Mouse (Mus musculus): Measurements from ENCODE around the gene Dok7. TPM values are rescaled to one million over a fixed set of nuclear protein-coding genes. Genes with fewer than 3 reads are reported as not detected.

The Dok7 gene
- polyA plus RNA-seq, 1 experiment = 7.5 TPM

- DNase-seq (ENCODE audit: low spot score) = no peak
Measured at GRCm38 (mm10) chr5:35117633-35118032, 61.1 kb downstream of the Dok7 start.

GRCm38 (mm10) chr5:35118418-35118817, 61.9 kb downstream of the Dok7 start:
- no peak for DNase-seq (ENCODE audit: low spot score)

- no peak for DNase-seq (ENCODE audit: low spot score)
Measured at GRCm38 (mm10) chr5:35120024-35120423, 63.5 kb downstream of the Dok7 start.

- no peak for DNase-seq (ENCODE audit: low spot score)
Measured at GRCm38 (mm10) chr5:35129208-35129607, 72.6 kb downstream of the Dok7 start.

GRCm38 (mm10) chr5:35129767-35130191, 73.2 kb downstream of the Dok7 start:
- no peak for DNase-seq (ENCODE audit: low spot score)

GRCm38 (mm10) chr5:35131237-35131636, 74.7 kb downstream of the Dok7 start:
- no peak for DNase-seq (ENCODE audit: low spot score)

- DNase-seq (ENCODE audit: low spot score) = peak; percentile 47
Measured at GRCm38 (mm10) chr5:35131773-35132172, 75.2 kb downstream of the Dok7 start.

GRCm38 (mm10) chr5:35132278-35132980, 75.9 kb downstream of the Dok7 start:
- DNase-seq (ENCODE audit: low spot score) = no peak

GRCm38 (mm10) chr5:35133468-35133867, 76.9 kb downstream of the Dok7 start:
- DNase-seq (ENCODE audit: low spot score) = no peak

GRCm38 (mm10) chr5:35134286-35134685, 77.7 kb downstream of the Dok7 start:
- DNase-seq (ENCODE audit: low spot score) = no peak

- DNase-seq (ENCODE audit: low spot score) = no peak
Measured at GRCm38 (mm10) chr5:35135903-35136302, 79.3 kb downstream of the Dok7 start.

Other genes with a start within 250 kb of the Dok7 start
- 3.3 and 3.8 TPM in 2 replicates for gene Msantd1, start 148.8 kb upstream of the Dok7 start, polyA plus RNA-seq (2012; rRNA removed)
- gene Rgs12, start 107.3 kb upstream of the Dok7 start, polyA plus RNA-seq (2012; rRNA removed) = 44.3 and 46.5 TPM in 2 replicates
- gene Hgfac, start 15.3 kb upstream of the Dok7 start, polyA plus RNA-seq (2012; rRNA removed) = 8.2 and 12.5 TPM in 2 replicates
- 64.9 and 79.5 TPM in 2 replicates for gene Lrpap1, start 49.0 kb downstream of the Dok7 start, polyA plus RNA-seq (2012; rRNA removed)
- gene Adra2c, start 221.6 kb downstream of the Dok7 start, polyA plus RNA-seq (2012; rRNA removed) = 0.33 and 0.34 TPM in 2 replicates

Data from urinary bladder, adult 2 months (tissue).